Mouse (Mus musculus) liver, postnatal 0 days (tissue): ENCODE results near the gene Gm14151.

Experiments
- CTCF ChIP-seq: sonication (generic); IDR thresholded peaks from 2 replicates; pipeline ENCODE4 v1.5.1; 2016; ENCODE audit warnings: antibody characterized with exemption, low read depth
- EP300 ChIP-seq: IDR thresholded peaks from 2 replicates; pipeline ENCODE4 v1.6.1; 2016; ENCODE audit warnings: antibody characterized with exemption, low read depth, mild to moderate bottlenecking

- TF ChIP-seq CTCF (no peak), EP300 (no peak)
Measured at GRCm38 (mm10) chr2:151039232-151039695, 52.9 kb downstream of the Gm14151 start, which contains the start of the genes Ninl and Nanp.
